Mouse (Mus musculus) cerebellum, postnatal 10 days (tissue): ENCODE measurements at regions not wholly inside any gene's neighbourhood (a gene's known extent, or its start where the extent isn't known, plus 50 kb on each side); places are given as distances from the start of the nearest gene placed in this dataset.

Source experiments
- DNase-seq, 2 experiments: peaks; one replicate each; pipeline ENCODE4 v3.0.0; 2021; ENCODE audit warnings: mixed read lengths in 2 of 2

GRCm38 (mm10) chr3:71590840-71591239, 1376.8 kb downstream of the Sis start:
- DNase-seq = no peak

DNA sequence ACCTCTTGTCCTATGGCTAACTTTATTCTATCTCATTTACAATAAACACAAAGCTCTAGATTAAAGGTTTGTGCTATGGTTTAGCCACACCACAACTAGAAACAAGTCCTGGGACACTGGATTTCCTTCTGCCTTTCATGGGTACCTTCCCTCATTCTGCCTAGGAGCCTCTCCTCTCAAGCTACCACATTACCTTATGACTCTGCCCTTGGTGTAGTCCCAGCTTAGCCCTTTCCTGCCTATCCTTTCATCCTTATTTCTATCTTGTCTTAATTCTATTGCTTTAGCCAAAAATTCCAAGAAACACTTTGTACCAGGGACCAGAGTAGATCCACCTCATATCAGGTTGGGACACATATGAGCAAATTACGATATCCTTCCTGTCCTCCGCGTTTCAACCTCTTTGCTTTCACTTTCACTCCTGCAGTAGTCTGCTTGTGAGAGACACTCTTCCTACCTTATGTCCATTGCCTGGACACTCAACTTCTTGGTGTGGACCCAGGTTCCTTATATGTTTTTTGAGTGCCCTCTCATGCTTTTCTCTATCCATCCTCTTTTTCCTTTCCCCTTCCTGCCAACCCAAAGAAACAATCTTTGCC, 1403.7 kb downstream of the Sis start:
- no peak for DNase-seq

DNA sequence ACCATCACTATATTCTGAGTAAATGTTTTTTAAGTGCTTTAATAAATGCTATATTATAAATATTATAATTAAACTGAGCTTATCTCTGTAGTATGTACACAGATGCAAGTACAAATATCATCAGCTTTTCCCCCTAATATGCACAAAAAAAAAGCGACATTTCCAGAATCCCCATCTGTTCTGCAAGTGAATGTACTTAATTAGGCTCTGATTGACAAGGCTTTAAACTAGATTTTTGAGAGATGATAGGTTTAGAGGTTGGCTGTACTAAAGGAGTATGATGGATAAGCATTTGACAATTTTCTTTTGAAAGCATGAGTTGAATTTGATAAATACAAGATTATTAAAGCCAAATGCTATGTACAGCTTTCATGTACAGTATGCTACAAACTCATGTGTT, 1404.8 kb downstream of the Sis start:
- DNase-seq = no peak

DNA sequence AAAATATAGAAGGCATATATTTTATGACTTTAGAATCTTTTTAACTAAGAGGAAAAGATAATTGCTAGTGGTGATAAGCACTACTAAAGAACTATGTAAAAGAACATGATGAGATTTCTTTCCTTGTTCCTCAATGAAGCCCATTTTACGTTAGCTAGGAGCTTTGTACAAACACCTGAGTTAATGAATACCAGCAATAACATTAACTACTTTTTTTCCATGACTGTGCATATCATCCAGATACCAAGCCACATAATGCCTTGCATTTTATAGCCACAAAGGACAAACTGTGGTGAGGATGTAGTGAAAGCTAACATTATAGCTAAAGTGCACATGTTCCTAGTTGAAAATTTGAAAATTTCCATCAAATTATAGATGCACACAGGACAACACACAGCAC, 1421.8 kb downstream of the Sis start:
- DNase-seq = no peak

DNA sequence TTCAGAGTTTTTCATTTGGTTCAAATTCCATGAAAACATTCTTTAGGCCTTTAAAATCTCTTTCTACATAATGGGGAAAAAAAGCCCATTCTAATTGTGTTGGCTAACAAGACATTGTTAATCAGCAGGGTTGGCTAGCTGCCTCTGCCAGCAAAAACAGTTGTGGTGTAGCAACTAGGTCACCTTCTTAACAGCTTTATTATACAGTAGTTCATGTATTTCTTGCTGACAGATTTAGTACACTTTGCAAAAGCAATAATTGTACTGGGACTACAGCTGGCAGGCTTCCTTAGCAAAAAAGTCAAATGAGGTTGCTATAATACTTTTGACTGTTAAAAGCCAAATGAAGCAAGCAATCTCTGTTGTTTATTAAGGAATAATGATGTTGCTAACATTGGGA, 1454.8 kb downstream of the Sis start:
- DNase-seq = peak; percentile 12 to 20
